ENCODE assay signal across 7 mouse cellular contexts in genomic region chrX:11998934-11999336, GRCm38 (mm10).
DNase-seq lines count a peak whose midpoint lies in the region; ATAC-seq and TF ChIP-seq lines count a peak whose summit lies in the region.

No protein-coding gene starts in this region.

- no peaks in the 10 kb centered on the region for H3K9me3 ChIP-seq in hindbrain, embryonic 14.5 days (ENCODE audit: control insufficient read depth, low read length)
- H3K9me3 ChIP-seq in limb, embryonic 13.5 days: no peaks in the 10 kb centered on the region
- no peaks in the 10 kb centered on the region for H3K9me3 ChIP-seq in midbrain, embryonic 14.5 days (ENCODE audit: control insufficient read depth, low read length)

- WGBS in cerebellum, adult 2 months: 4% methylated on average over 9 of the region's 41 CpGs
- 2% methylated on average over 22 of the region's 41 CpGs for WGBS in hindbrain, embryonic 14.5 days
- under 1% methylated on average over 14 of the region's 41 CpGs for WGBS in limb, embryonic 13.5 days
- WGBS in midbrain, embryonic 14.5 days: under 1% methylated on average over 39 of the region's 41 CpGs

- TF ChIP-seq POLR2A in cerebellum, adult 2 months (IDR thresholded peaks at IDR 0.05; ENCODE audit: borderline replicate concordance, insufficient read depth, low read length): no peak

- H3K36me3 ChIP-seq in hindbrain, embryonic 14.5 days (replicated peaks; ENCODE audit: control insufficient read depth, insufficient read depth): no peaks in the 10 kb centered on the region
- no peaks in the 10 kb centered on the region for H3K36me3 ChIP-seq in limb, embryonic 13.5 days
- no peaks in the 10 kb centered on the region for H3K36me3 ChIP-seq in midbrain, embryonic 14.5 days (ENCODE audit: control insufficient read depth, insufficient read depth, low read length)

- H3K4me2 ChIP-seq in hindbrain, embryonic 14.5 days (replicated peaks): peak overlapping the region; percentile 59
- peak overlapping the region; percentile 66 for H3K4me2 ChIP-seq in limb, embryonic 13.5 days (replicated peaks)
- peak overlapping the region; percentile 58 for H3K4me2 ChIP-seq in midbrain, embryonic 14.5 days (ENCODE audit: low read length)

- H3K27ac ChIP-seq in cerebellum, adult 2 months (ENCODE audit: insufficient read depth, low read length): no peak overlapping the region
- peak overlapping the region; percentile 54 for H3K27ac ChIP-seq in hindbrain, embryonic 14.5 days
- H3K27ac ChIP-seq in limb, embryonic 13.5 days: peak overlapping the region; percentile 48; the same call in 1 of the 2 replicates
- peak overlapping the region; percentile 68 for H3K27ac ChIP-seq in midbrain, embryonic 14.5 days (replicated peaks; ENCODE audit: low read depth, low read length)

- H3K9ac ChIP-seq in hindbrain, embryonic 14.5 days: peak overlapping the region; percentile 61
- peak overlapping the region; percentile 56 for H3K9ac ChIP-seq in limb, embryonic 13.5 days
- peak overlapping the region; percentile 49 for H3K9ac ChIP-seq in midbrain, embryonic 14.5 days (replicated peaks; ENCODE audit: low read length)

- H3K4me1 ChIP-seq in cerebellum, adult 2 months (ENCODE audit: control insufficient read depth, insufficient read depth, low read length): peaks cover 2% of the 10 kb centered on the region; the same call in 1 of the 2 replicates
- peaks cover 43% of the 10 kb centered on the region for H3K4me1 ChIP-seq in hindbrain, embryonic 14.5 days (replicated peaks; ENCODE audit: control insufficient read depth, insufficient read depth, low read length)
- H3K4me1 ChIP-seq in limb, embryonic 13.5 days: peaks cover 48% of the 10 kb centered on the region
- peaks cover 25% of the 10 kb centered on the region for H3K4me1 ChIP-seq in midbrain, embryonic 14.5 days (ENCODE audit: control insufficient read depth, insufficient read depth, low read length)

- H3K27me3 ChIP-seq in cerebellum, adult 2 months (ENCODE audit: control insufficient read depth, insufficient read depth, low read length): no peaks in the 10 kb centered on the region
- peaks cover 63% of the 10 kb centered on the region for H3K27me3 ChIP-seq in hindbrain, embryonic 14.5 days (ENCODE audit: control insufficient read depth, insufficient read depth, low read length)
- peaks cover 82% of the 10 kb centered on the region for H3K27me3 ChIP-seq in limb, embryonic 13.5 days
- peaks cover 7% of the 10 kb centered on the region; the same call in 1 of the 2 replicates for H3K27me3 ChIP-seq in midbrain, embryonic 14.5 days (ENCODE audit: control insufficient read depth, insufficient read depth, low read length)

- TF ChIP-seq CTCF in cerebellum, adult 2 months (IDR thresholded peaks at IDR 0.05; ENCODE audit: borderline replicate concordance, insufficient read depth, low read depth, low read length): no peak

- DNase-seq in WW6 (ENCODE audit: low read depth, low spot score): peak; percentile 39
- peak; percentile 49 to 53 for DNase-seq in cerebellum, adult 2 months
- DNase-seq in gastrocnemius, adult 18-20 months (ENCODE audit: low spot score): peak; percentile 47
- no peak for DNase-seq in hindbrain, embryonic 14.5 days (ENCODE audit: low spot score)
- peak; percentile 82 for DNase-seq in midbrain, embryonic 14.5 days
- peak; percentile 64 for DNase-seq in spleen, adult 12 weeks (ENCODE audit: low spot score)

- peak overlapping the region; percentile 47 for H3K4me3 ChIP-seq in cerebellum, adult 2 months (replicated peaks; ENCODE audit: insufficient read depth, low read depth, low read length)
- H3K4me3 ChIP-seq in hindbrain, embryonic 14.5 days (replicated peaks; ENCODE audit: low read length): peak overlapping the region; percentile 26
- H3K4me3 ChIP-seq in limb, embryonic 13.5 days: peak overlapping the region; percentile 39
- peak overlapping the region; percentile 22 for H3K4me3 ChIP-seq in midbrain, embryonic 14.5 days (replicated peaks; ENCODE audit: low read depth, low read length)

- ATAC-seq in hindbrain, embryonic 14.5 days (ENCODE audit: low FRiP score): peak; percentile 69
- peak; percentile 68 for ATAC-seq in limb, embryonic 13.5 days (ENCODE audit: low FRiP score, low read depth)
- peak; percentile 75 for ATAC-seq in midbrain, embryonic 14.5 days (ENCODE audit: low FRiP score, low TSS enrichment)
